Mouse (Mus musculus) kidney, adult 2 months (tissue): ENCODE data around the gene Kcnh6.

Experiments
- CTCF ChIP-seq: fragments of 200-500 bp; conservative IDR thresholded peaks from 2 replicates; pipeline ENCODE4 v1.5.1; 2011; ENCODE audit warnings: low read depth, mild to moderate bottlenecking, control low read depth, low read length, moderate library complexity, mixed read lengths; ENCODE audit not compliant: insufficient read depth, insufficient read length
- POLR2A ChIP-seq: fragments of 200-500 bp; IDR thresholded peaks from one replicate; pipeline ENCODE4 v1.6.1; 2011; ENCODE audit warnings: low read depth, low read length, control low read depth

DNA sequence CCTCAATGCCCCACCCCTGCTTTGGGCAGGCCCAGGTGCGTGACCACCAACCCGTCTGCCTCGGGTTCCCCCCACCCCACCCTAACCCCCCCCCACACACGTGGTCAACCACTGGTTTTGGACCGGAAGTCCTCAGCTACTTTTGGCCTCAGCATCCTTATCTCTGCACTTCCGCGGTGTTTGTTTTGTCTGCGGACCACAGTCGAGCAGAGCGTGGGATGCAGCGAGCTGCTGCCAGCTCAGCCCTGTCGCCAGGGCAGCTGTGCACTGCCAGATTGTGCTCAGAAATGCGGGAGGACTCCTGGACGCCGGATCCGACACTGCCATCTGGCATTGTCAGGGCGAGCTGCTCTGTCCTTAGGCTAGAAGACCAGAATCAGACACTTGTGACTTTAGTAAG, 48.6 kb upstream of the Kcnh6 start:
- no peak for TF ChIP-seq CTCF
- TF ChIP-seq POLR2A = no peak
